Mouse (Mus musculus) layer of hippocampus, postnatal 36 days (tissue): ENCODE data around the gene Kl. TPM values are rescaled to one million over a fixed set of nuclear protein-coding genes. Genes with fewer than 3 reads are reported as not detected.

Experiments used
- DNase-seq, 2 experiments: peaks; one replicate each; pipeline ENCODE4 v3.0.0; 2022
- total RNA-seq, 2 experiments: library from RNA; stranded (reverse); gene quantifications; 2 replicates each; pipeline ENCODE4 v1.2.3; 2021

Kl gene
- total RNA-seq, 2 experiments from 2014 or later = 8.7 to 13.0 TPM

GRCm38 (mm10) chr5:151028906-151029305, 76.5 kb downstream of the Kl start:
- no peak for DNase-seq

GRCm38 (mm10) chr5:151034715-151035512, 82.5 kb downstream of the Kl start:
- DNase-seq = no peak

- no peak for DNase-seq
Measured at GRCm38 (mm10) chr5:151037871-151038270, 85.5 kb downstream of the Kl start.

DNA sequence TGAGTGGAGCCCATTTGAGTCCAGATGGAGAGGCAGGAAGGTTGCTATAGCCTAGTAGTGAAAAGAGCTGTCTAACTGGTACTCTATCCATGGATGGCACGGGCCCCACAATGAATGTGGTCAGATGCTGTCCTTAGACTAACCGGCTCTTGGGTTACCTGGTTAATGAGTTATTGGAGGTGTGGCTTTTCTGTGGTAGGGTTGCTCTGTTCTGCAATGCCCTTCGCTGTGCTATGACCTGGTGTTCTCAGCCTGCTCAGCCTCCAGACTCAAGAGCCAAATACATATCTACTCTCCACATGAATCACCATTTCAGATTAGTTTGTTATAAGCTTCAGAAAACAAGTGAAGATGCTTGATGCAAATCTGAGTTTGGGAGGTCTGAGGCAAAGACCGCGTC, 90.5 kb downstream of the Kl start:
- DNase-seq = no peak
